Mouse (Mus musculus): ENCODE data around the gene Tmem131.
"Not testable (repeated sequence)": the region's sequence is repeated elsewhere in the genome, so short reads cannot be mapped to it uniquely, and the experiment has no call there.

Gene Tmem131

DNA sequence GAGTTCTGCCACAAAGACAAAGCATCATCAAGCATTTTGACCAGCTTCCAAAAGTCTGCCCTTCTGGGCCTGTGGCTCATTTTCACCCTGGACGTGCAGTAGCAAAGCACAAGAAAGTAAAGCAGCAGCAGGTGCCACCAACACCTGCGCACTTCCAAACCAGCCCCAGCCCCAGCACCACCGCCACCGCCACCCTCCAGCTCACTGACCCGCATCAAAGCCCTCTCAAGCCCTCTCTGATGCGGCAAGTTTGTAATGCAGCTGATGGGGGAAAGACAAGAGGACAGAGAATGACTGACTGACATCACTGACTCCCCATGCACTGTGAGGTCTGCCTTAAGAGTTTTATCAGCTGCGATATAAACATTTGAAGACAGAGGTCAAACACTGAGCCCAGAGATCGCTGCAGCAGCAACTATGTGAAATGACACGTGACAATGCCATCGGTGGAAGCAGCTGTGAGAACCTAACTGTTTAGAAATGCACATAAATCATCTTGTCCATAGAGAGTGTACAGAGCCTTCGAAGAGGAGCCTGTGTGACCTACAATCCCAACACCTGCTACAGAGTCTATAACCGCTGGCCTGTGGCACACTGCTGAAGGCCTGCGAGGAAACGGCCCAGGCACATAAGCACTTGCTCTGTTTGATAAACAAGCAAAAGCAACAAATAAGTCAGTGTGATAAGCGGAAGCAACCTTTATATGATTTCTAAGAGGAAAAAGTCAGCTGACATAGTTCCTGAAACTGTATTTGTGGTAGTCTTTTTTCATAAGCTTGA is 21.7 kb downstream of the Tmem131 start:
- no peak for ATAC-seq (ENCODE audit: insufficient number of reproducible peaks, low FRiP score, low TSS enrichment)

GRCm38 (mm10) chr1:36920726-36921125 is 22.7 kb downstream of the Tmem131 start:
- ATAC-seq (ENCODE audit: insufficient number of reproducible peaks, low FRiP score, low TSS enrichment) = no peak

DNA sequence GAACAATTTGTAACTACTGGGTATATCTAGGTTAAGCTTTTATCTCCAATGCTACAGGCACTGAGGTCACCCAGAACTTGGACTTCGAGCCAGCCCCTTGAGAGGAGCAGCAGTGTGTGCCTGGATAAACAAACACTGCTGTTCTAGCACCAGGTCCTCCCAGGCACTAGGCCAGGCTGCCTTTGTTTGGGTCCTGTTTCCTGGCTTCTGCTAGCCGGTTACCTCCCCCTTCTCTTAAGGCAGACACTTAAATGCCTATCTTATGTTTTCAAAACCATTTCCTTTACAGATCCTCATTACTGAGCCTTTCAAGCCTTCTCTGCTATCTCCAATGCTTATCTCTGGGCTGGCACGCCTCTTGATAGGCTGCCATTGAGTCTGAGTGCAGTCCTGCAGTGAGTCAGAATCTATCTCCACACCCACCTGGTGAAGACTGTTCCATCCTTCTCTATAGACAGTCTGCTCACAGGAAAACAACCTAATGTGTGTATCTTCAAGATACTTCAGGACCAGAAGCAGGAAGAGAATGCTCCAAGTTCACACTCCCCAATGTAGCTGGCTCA is 23.2 kb downstream of the Tmem131 start:
- ATAC-seq (ENCODE audit: insufficient number of reproducible peaks, low FRiP score, low TSS enrichment) = peak; percentile 61; the same call in 1 of the 2 replicates

GRCm38 (mm10) chr1:36919728-36920127 is 23.7 kb downstream of the Tmem131 start:
- no peak for ATAC-seq (ENCODE audit: insufficient number of reproducible peaks, low FRiP score, low TSS enrichment)

DNA sequence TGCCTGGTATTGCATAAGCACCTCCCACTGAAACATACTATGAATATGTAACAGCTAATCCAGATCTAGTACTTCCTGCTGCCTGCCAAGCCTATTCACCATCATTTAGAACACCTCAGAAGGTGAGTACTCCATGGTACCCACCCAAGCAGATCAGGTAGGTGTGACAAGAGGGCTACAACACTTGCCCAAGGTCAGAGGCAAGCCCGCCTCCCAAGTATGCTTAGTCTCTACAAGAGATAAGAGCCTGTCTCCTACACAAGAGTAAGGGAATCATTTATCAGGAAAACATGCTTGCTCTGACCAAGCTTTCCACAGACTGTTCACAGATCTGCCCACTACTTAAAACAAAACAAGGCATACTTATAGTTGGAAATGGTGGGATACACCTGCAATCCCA is 26.0 kb downstream of the Tmem131 start:
- ATAC-seq (ENCODE audit: insufficient number of reproducible peaks, low FRiP score, low TSS enrichment) = no peak

GRCm38 (mm10) chr1:36915200-36915580 is 28.3 kb downstream of the Tmem131 start:
- ATAC-seq (ENCODE audit: insufficient number of reproducible peaks, low FRiP score, low TSS enrichment) = no peak

DNA sequence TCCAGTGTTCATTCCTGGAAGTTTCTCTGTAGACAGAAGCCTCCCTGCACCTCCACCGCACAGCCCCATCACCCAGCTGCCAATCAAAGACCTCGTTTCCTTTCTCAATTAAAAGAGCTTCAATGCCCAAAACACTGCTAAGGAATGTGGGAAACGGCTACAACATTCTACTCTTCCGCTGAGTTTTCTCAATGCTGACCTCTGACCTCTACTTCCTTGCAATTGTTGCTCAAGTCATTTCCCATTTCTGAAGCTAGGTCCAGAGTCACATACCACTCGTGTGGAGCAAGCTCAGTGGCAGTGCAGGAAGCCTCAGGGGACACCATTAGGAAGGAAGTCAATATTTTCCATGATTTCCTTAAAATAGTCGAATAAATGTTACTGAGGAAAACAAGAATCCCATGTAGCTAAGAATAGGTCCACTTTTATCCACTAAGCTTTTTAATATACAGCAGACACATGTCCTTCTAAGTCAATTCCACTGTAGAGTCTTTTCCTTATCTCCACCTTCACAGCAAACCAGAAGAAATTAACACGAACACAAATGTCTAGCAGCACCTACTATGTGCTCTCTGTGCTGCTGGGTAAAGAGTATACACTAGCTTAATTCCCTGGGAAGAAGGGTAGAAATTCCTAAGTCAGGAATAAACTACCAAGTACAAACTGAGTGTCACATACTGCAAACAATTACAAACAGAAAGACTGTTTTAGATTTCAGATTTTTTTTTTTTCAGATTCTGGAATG is 28.8 kb downstream of the Tmem131 start:
- no peak for ATAC-seq (ENCODE audit: insufficient number of reproducible peaks, low FRiP score, low TSS enrichment)

- ATAC-seq (ENCODE audit: insufficient number of reproducible peaks, low FRiP score, low TSS enrichment) = no peak
Measured at GRCm38 (mm10) chr1:36913806-36914205, 29.7 kb downstream of the Tmem131 start.

DNA sequence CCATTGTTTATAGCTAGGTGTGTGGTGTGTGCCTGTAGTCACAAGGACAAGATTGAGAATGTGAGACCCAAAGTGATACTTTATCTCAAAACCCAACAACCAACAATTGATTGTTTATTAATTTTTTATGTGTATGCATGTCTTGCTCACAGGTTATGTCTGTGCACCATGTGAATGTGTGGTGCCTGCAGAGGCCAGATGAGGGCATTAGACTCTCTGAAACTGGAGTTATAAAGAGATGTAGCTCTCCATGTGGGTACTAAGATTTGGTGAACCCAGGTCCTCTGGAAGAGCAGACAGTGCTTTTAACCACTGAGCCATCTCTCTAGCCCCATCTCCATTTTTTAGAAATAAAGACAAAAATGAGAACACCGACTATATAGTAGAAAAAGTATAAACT is 31.2 kb downstream of the Tmem131 start:
- no peak for ATAC-seq (ENCODE audit: insufficient number of reproducible peaks, low FRiP score, low TSS enrichment)

GRCm38 (mm10) chr1:36911603-36912002 is 31.9 kb downstream of the Tmem131 start:
- ATAC-seq (ENCODE audit: insufficient number of reproducible peaks, low FRiP score, low TSS enrichment) = no peak

- no peak for ATAC-seq (ENCODE audit: insufficient number of reproducible peaks, low FRiP score, low TSS enrichment)
Measured at GRCm38 (mm10) chr1:36910397-36910796, 33.1 kb downstream of the Tmem131 start.

GRCm38 (mm10) chr1:36909965-36910364 is 33.5 kb downstream of the Tmem131 start:
- not testable (repeated sequence) for ATAC-seq (ENCODE audit: insufficient number of reproducible peaks, low FRiP score, low TSS enrichment)

GRCm38 (mm10) chr1:36905216-36905615 is 38.2 kb downstream of the Tmem131 start:
- ATAC-seq (ENCODE audit: insufficient number of reproducible peaks, low FRiP score, low TSS enrichment) = no peak

GRCm38 (mm10) chr1:36904489-36904888 is 39.0 kb downstream of the Tmem131 start:
- ATAC-seq (ENCODE audit: insufficient number of reproducible peaks, low FRiP score, low TSS enrichment) = no peak

DNA sequence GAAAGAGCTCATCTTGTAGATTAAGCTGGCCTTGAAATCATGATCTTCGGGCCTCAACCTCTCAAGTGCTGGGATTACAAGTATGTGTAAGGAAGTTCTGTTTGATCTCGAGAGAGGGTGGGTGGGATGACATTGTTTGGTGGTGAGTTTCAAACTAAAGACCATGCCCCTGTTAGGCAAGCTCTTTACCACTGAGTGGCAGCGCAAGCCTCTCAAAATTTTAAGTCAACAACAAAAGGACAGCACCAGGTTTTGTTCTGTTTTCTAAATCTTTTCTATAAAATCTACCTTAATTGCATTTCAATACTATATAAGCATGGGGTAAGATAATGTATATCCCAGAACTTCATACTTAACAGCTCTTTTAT is 39.4 kb downstream of the Tmem131 start:
- ATAC-seq (ENCODE audit: insufficient number of reproducible peaks, low FRiP score, low TSS enrichment) = no peak

DNA sequence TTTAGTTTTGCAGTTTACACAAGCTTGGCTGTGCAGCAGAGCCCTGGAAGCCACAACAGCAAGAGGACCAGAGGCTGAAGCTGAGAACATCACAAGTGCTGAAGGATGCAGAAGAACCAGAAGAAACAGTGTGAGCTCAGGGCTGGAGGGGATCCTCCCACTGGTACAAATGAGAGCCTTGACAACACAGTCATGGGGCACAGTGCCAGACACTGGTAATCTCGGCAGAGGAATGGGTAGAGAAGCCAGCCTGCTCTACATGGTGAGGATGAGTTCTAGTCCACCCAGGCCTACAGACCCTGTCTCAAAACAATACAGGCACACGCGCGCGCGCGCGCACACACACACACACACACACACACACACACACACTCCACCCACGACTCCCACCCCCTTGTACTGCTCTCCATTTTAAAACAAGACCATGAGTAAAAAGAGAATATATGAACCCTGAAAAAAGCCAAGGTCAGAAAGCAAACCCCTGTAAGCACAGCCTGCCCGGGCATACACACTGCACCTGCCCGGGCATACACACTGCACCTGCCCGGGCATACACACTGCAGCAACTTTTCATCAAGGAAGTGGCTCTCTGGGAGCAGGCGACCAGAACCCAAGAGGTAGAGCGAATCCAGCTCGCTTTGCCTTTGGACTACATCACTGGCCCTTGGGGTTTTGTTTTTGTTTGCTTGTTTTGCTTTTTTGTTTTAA is 39.9 kb downstream of the Tmem131 start:
- ATAC-seq (ENCODE audit: insufficient number of reproducible peaks, low FRiP score, low TSS enrichment) = 0 out of 2 replicates have a peak, but pooled peaks have one; percentile 26

GRCm38 (mm10) chr1:36902533-36903315 is 40.7 kb downstream of the Tmem131 start:
- peak; percentile 97 for ATAC-seq (ENCODE audit: insufficient number of reproducible peaks, low FRiP score, low TSS enrichment)

GRCm38 (mm10) chr1:36899622-36900021 is 43.8 kb downstream of the Tmem131 start:
- no peak for ATAC-seq (ENCODE audit: insufficient number of reproducible peaks, low FRiP score, low TSS enrichment)

DNA sequence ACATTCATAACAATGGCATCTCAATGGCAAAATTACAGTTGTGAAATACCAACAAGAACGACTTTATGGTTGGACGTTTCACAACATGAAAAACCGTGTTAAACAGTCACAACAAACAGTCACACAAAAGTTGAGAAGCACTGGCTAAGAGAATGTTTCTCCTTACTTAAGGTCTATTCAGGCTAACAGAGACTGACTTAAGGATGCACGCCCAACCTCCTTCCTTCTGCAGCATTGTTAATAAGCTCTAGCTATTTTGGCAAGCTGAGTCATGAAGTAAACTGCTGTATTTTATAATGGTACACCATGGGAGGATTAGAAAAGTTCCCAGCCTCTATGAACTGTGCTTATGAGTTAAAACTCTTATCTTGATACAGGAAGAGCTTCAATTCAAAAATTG is 47.0 kb downstream of the Tmem131 start:
- ATAC-seq (ENCODE audit: insufficient number of reproducible peaks, low FRiP score, low TSS enrichment) = no peak

GRCm38 (mm10) chr1:36895452-36895851 is 48.0 kb downstream of the Tmem131 start:
- ATAC-seq (ENCODE audit: insufficient number of reproducible peaks, low FRiP score, low TSS enrichment) = no peak

Measured in cerebellum, adult (tissue).